Mouse (Mus musculus) liver (tissue): ENCODE data around the gene Hist2h3b.
"Not testable (repeated sequence)": the region's sequence is repeated elsewhere in the genome, so short reads cannot be mapped to it uniquely, and the experiment has no call there.

ENCODE experiments used
- DNase-seq: peaks from one replicate; pipeline ENCODE4 v3.0.0-alpha.2; 2020; ENCODE audit warnings: mixed read lengths

The Hist2h3b gene

DNA sequence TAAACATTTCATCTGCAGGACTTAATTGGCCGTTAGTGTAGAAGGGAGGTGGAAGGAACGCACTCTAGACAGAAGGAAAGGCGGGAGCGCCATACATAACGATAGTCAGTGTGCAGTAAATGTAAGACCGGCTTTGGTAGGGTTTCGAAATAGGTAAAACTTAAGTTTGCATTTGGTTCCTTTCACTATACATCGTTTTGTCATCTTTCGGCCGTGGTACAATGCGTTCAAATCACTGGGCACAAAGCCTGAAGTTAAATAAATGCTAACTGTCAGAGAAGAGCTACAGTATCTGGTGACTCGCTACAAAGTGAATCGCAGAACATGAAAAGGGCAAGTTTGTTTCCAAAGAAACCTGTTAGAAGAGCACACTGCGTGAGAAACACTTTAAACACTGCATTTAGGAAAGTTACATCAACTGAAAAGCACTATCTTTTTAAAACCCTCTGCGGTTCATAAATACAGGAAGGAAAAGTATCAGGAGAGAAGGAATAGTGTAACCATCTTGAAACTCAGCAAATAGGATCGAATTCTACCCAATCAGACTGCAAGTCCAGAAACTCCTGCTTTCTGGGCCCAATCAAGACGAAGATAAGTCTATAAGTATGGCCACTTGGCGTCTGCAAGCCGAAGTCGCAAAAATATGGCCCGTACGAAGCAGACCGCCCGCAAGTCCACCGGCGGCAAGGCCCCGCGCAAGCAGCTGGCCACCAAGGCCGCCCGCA is at the start of gene Hist2h3b:
Gene Hist2h3b, plus strand, starts transcription at position 604 of the 725 bp plus-strand sequence.
- DNase-seq: peak; percentile 87

DNA sequence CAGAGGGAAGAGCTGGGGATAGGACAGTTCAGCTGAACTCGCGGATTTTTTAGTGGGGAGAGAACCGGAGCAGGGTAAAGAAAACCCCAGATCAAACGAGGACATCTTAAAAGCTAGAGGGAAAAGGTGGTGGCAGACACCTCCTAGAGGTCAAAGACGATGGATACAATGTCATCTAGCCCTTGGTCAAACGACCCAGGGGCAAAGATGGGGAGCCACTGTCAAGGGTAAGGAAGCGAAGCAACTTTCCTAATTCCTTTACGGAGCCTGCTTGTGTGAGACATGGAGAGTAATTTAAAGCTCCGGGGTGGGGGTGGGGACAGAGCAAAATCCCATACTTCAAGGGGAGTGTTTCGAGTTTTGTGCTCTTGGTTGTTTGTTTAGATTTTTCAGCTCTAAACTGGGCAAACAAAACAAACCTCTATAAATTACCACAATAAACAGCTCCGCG is 49.2 kb upstream of the Hist2h3b start:
- peak; percentile 37 for DNase-seq

DNA sequence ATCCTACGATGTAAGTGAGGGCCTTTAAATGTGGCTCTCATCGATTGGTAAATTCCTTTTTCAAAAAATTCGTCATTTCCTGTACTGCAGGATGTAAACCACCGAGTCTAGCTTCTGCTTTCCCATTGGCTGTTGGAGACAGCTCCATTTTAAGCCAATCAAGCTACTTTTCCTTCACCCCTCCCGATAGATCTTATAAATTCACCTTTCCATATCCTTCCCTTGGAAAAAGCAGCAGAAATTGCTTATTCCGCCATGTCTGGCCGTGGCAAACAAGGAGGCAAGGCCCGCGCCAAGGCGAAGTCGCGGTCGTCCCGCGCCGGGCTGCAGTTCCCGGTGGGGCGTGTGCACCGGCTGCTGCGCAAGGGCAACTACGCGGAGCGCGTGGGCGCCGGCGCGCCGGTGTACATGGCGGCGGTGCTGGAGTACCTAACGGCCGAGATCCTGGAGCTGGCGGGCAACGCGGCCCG is 48.8 kb upstream of the Hist2h3b start, which contains the start of the genes Bola1 and Hist2h2ab:
Gene Bola1, minus strand, starts transcription at position 49 of the 470 bp plus-strand sequence.
Gene Hist2h2ab, plus strand, starts transcription at position 205 of the 470 bp plus-strand sequence.
- DNase-seq: peak; percentile 78

DNA sequence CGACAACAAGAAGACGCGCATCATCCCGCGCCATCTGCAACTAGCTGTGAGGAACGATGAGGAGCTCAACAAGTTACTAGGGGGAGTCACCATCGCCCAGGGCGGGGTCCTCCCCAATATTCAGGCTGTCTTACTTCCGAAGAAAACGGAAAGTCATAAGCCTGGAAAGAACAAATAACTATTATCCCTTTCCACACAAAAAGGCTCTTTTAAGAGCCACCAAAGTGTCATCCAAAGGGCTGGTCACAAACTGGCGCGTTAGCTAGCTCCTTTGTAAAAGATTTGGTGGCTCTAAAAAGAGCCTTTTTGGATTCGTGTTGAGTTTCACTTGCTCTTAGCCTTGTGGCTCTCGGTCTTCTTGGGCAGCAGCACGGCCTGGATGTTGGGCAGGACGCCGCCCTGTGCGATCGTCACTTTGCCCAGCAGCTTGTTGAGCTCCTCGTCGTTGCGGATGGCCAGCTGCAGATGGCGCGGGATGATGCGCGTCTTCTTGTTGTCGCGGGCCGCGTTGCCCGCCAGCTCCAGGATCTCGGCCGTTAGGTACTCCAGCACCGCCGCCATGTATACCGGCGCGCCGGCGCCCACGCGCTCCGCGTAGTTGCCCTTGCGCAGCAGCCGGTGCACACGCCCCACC is 48.2 kb upstream of the Hist2h3b start:
- peak; percentile 57 for DNase-seq

DNA sequence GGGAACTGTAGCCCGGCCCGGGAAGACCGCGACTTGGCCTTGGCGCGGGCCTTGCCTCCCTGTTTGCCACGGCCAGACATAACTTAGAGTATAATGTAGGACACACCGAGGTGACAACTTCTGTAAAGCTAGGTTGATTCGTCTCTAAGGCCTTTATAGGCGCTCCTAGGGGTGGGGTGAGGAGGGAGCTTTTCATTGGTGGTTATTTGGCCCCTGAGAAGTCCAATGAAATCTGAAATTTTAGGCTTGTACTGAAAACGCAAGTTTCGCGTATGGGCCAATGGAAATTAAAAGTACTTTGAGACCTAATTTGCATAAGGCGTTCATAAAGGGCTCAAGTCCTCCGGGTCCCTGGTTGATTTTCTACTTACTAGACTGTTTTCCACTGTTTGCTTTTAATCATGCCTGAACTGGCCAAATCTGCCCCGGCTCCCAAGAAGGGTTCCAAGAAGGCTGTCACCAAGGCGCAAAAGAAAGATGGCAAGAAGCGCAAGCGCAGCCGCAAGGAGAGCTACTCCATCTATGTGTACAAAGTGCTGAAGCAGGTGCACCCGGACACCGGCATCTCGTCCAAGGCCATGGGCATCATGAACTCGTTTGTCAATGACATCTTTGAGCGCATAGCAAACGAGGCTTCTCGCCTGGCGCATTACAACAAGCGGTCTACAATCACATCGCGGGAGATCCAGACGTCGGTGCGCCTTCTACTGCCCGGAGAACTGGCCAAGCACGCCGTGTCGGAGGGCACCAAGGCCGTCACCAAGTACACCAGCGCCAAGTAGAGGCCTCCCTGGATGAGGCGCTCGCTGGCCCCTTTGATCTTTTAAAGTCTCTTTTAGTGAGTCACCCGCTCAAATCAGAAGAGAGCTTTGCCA is 47.5 kb upstream of the Hist2h3b start, which contains the start of the genes Hist2h2ac and Hist2h2be:
Gene Hist2h2ac, minus strand, starts transcription at position 116 of the 875 bp plus-strand sequence.
Gene Hist2h2be, plus strand, starts transcription at position 355 of the 875 bp plus-strand sequence.
- peak; percentile 89 for DNase-seq

DNA sequence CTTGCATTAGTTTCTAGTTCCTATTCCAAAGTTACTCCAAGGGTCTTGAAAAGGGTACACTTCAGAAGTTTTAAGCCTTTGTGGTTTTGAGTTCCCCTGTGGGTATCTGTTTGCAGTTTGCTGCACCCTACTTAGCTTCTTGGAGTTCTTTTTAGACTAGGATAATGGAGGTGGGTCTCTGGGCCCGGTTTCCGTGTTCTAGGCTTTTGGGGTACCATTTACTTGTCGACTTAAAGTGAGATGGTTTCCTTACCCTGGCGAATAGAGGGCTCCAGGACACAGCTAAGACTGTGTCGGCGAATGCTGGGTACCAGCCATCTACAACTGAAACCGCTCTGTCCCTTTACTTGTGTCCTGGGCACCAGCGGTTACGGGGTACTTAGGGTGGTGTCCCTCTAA is 46.8 kb upstream of the Hist2h3b start:
- peak; percentile 51 for DNase-seq

DNA sequence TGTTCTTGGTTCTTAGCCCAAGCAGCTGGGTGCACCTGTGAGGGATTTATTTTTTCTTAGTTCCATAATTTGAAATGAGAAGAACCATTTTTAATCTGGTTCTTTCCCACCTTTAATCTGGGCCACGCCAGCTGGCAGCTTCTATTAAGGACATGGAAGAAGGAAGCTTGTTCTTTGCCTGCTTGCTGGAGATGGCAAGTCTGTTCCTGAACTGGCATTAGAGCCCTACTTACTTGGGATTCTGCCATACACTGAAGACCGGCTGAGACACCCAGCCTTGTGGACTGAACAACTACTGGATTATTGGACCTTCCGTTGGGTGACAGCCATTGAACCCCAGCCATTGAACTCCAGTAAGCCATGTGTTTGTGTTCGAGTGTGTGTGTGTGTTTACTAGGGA is 45.7 kb upstream of the Hist2h3b start:
- DNase-seq: no peak

DNA sequence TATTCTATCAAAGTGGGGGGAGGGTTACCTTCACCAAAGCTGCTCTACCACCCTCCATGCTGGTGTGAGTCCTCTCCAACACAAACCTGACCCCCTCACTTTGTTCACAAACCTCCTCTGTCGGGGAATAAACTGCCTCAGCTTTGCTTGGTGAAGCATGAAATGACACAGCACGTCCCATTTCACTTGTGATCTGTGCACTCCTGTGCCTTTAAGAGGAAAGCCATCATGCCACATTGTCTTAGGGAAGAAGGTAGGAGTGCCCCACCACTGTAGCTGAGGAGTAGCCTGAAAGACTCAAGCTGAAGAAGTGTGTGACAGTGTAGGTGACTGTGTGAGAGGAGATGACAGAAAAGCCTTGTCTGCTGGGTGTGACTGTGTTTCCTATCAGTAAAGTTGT is 43.0 kb upstream of the Hist2h3b start:
- no peak for DNase-seq

DNA sequence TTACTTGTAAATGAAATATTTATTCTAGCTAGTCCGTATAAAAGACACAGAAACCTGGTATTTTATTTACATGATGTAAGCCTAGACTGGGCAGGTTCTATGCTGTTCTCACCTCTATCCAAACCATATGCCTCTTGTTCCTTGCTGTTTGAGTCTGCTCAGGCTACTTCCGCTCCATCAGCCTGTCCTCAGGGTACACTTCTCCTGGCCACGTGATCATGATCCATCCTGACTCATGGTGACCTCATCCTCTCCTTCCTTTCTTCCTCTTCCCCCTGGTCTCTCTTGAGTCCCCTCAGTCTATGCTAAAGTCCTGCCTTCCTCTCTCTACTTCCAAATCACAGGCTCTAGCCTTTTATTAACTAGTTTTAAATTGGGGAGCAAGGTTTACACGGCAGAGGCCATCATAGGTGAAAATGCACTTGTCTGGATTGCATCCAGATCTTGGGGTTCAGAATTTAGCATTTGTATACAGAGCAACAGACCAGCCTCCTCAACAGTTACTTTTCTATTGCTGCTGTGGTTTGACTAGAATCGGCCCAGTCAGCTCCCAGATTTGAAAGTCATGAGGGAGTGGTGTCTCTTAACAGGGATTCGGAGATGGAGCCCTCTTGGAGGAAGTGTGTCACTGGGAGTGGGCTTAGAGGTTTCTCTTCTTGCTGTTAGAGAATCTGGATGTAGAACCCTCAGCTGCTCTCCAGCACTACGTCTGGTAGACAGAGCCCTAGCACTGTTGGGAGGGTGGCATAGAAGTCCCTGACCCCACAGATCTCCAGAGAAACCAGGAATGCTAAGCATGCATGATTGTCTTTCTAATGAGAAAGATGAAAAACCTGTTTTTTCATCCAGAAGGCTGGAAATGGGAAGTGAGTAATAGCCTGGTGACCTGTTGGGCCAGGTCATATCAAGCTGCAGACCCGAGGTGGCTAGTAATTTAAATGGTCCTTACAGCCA is 41.5 kb upstream of the Hist2h3b start:
- no peak for DNase-seq

DNA sequence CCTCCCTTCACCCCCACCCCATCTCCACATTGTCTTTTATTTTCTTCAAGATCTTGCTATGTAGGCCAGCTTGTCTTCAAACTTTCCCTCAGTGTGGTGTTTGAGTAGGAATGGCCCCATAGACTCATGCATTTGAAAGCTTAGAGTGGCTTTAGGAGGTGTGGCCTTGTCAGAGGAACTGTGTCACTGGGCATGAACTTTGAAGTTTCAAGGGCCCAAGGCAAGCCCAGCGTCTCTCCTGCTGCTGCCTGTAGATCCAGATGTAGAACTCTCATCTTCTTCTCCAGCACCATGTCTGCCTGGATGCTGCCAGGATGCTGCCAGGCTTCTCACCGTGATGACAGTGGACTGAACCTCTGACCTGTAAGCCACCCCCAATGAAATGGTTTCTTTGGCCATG is 39.6 kb upstream of the Hist2h3b start:
- DNase-seq: no peak

DNA sequence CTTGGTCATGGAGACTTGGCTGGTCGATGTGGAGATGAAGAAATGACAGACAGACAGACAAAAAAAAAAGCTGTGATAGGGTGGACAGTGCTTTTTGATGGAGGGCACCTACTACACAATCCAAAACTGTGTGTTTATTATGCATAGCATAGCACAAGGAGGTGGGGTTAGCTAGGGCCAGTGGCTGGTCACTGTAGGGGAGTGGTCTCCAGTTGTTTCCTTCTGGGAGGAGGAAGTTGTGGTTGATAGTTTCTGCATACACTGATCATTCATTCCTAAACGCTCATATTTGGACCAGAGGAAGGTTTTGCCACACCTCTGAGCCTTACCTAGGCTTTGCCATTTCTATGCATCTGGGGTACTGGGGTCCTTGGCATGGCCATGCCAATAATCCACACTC is 38.0 kb upstream of the Hist2h3b start:
- DNase-seq: no peak

DNA sequence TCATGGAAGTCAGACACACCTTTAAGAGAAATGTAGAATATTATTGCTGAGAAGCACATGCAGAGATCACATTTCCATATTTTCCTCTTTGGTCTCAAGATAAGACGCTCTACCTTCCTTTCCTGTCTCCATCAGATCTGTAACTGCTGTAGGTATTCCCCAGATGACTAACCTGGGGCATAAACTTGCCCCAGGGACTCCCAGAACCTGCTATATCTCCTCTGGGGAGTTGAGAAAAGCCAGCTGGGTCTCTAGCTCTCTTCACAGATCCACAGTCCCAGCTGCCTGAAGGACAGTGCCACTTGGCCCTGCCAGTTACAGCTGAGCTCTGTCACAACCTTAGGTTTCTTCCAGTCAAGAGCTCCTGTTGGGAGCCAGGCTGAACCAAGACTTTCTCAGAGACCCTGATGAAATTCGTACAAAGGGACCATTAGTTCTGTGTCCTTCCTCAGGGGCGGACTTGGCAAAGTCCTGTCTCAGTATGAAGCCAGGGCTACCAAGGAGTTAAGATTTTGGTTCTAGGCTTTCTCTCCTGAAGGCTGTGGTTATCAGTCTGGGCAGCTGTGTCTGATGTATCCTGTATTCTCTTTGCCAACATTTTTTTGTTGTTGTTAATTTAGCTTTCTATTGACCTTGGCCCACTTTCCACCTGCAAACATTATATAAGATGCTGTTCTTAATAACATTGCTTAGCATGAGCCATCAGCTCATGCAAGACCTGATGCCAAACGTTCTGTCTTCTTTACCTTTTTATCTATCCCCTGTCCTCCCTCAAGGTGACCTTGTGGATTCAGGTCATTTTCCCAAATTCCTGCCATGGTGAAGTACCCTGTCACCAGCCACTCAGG is 37.3 kb upstream of the Hist2h3b start:
- DNase-seq: no peak

DNA sequence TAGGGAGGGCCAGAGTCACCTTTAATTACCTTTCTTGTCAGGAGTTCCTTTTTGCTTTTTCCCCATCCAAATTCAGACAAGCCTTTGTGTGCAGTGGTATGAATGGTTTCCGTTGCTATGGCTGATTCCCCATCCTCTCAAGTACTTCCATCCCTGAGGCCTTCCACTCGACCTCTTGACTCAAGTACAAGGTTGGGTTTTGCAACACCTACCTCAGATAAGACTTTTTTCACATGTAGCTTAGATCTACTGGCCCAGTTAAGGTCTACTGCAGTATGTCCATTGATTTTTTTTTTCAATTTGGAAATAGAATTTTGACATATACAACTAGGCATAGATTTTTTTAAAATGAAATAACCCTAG is 36.7 kb upstream of the Hist2h3b start:
- no peak for DNase-seq

DNA sequence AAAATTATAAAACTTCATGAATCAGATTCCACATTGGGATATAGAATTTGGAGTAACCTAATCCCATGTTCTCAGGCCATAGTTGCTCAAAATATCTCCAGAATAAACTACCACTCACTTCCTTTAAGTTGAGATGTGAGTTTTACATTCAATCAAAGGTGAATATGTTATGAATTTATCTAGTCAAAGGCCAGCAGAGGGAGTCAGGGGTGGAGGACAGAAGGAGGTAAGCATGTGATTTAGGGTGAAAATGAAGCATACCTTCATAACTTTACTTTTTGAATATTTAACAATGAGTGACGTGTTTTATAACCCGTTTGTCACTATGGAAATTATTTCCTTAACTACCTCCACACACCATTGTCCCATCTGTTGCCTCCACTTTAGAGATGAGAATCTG is 33.5 kb upstream of the Hist2h3b start:
- no peak for DNase-seq

DNA sequence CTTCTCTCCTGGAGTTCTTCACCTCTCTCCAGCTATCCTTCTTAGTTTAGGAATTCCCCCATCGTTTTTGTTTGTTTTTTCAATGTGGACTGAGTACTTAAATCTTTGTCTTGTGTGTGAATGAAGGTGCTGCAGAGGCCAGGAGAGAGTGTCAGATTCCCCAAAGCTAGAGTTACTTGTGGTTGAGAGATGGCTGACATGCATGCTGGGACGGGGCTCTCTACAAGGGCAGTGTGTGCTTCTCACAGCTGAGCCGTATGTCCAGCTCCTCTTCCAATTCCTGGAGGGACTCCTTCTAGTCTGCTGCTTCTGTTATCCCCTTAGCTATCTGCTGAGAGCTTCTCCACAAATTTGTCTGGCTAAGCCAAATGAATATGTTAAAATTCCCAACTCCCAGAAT is 32.6 kb upstream of the Hist2h3b start:
- DNase-seq: no peak

DNA sequence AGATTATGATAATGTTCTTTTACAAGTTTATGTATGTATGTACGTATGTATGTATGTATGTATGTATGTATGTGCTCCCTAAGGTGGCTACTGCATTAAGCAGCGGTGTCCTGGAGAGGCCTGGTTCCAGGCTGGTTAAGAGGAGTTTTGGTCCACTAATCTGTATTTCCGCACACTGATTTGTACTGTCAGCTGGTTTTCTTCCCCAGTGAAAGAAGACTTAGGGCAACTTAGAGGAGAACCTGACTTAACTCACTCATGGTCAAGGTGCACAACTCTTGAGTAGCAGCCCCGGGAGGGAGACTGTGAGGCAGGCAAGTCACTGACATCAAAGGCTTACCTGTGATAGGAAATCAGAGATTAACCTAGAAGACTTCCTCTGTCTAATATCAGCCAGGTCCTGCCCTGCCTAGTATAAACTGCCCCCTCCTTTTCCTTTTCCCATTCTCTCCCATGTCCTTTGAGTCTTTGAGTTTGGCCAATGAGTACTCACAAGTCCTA is 31.6 kb upstream of the Hist2h3b start:
- no peak for DNase-seq

DNA sequence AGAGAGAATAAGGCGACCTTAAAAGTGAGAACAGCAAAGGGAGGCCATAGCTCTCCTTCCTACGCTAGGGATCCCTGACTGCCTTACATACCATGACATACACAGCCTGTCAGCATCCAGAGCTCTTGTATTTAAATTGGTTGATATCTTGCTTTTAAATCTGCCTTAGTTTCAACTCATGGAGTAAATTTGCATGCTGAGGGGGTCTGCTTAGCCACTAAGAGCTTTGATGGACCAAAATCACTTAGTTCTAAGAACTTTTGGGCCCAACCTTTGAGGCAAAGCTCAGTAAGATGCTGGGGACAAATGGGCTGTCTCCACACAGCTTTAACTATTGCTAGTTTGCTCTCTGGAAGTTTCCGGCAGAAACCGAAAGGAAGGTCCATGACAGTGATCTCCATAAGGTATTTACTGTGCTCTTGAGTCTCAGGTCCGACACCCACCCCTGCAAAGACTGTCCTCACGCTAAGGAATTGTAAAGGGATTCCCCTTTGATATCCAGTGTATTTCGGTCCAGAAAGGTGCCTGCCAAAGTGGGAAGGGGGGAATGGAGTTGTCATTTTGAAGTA is 31.0 kb upstream of the Hist2h3b start:
- peak; percentile 33 for DNase-seq

DNA sequence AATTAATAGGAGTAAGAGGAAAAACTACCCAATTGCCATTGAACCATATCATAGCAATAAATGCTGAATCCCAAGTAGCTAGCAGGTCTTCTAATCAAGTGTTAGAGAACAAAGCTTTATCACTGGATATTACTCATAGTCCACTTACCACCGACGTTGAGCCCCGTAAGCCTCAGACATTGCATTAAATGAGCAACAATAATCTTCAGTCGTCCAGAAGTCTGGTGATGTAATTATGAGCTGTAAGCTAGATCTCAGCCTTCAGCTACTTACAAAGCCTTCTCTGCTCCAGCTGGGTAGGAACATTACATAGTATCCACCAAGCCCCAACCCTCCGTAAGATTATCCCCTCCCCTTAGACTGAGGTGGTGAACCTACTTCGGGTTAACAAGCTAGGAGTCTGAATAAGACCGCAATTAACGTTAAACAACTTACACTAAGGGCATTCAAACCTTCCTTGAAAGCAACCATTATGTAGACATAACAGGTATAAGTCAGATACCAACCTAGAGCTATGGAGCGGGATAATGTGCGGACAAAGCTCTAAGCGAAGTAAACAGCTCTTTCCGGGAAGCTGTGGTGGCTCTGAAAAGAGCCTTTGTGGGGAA is 30.4 kb upstream of the Hist2h3b start:
- peak; percentile 40 for DNase-seq

DNA sequence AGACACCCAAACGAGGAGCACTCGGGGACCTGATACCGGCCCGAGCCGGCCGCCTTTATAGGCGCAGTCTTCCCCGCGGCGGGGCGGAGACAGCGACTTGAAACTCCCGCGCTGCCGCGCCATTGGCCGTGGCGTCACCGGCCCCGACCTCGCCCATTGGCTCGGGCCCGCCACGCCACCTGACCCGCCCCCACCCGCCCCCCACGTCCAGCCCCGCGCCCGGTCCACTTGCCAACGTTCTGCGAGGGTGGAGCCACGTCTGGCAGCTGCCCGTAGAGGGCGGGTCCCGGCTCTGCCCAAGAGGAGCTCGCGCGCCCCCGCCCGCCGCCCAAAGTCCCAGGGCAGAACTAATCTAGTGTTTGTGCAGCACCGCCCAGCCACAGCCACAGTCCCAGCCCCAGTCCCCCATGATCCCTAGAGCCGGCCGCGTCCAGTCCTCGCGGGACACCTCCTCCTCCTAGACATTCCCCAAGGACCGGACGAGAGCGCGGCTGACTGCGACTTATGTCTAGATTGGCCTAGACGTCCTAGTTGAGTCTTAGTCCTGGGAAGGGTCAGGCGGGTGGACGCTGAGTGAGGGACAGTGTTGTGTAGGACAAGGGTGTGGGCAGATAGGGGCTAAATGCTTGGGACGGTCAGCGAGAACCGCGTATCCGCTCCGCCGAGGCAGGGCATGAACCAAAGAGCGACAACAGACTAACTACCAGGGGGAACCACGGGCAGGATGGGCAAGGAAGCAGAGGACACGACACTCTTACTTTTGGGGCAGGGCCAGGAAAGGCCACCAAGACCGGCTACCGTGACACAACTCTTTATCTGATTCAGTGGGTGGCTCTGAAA is 29.3 kb upstream of the Hist2h3b start, which contains the start of gene Hist2h3c2:
Gene Hist2h3c2, minus strand, starts transcription at position 174 of the 840 bp plus-strand sequence.
- not testable (repeated sequence) for DNase-seq
